Mouse (Mus musculus): ENCODE results near the gene Lrrc20.

DNA sequence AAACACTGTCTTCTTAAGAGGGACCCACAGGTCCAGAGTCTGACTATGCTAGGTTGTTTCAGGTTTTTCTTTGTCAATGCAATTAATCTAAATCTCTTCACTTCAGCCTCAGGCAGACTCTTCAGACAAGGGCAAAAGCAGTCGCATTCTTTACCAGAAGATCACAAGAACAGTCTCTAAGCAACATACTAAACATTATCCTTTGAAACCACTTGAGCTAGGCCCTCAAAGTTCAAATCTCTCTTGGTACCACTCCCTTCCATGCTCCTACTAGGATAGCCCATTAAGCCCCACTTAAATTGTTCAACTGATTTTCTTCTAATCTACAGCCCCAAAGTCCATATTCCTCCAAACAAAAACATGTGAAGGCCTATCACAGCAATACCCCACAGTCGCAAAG is 83.0 kb downstream of the Lrrc20 start:
- TF ChIP-seq TAL1 (conservative IDR thresholded peaks at IDR 0.05; ENCODE audit: low read depth, low read length): no peak
- TF ChIP-seq CTCF (IDR thresholded peaks at IDR 0.05; ENCODE audit: low read depth, low read length): no peak
